ENCODE assay signal across 9 mouse cellular contexts in the genomic region with DNA sequence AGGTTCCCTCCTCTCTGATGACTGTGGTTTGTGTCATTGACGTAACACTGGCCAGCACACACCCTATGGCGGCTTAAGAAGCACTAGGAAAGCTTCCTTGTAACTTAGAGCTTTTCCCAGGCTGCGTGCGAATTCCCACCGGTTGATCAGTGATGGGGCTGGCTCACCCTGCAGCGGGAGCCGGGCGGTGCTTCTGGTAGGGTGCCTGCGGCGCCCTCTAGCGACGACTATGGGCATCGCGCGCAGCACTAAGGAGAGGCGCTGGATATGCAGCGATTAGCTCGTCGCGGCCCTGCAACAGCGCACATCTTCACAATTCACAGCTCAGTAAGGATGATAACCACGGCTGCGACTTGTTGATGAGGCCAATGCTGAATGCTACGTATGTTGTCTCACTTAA. TPM values are rescaled to one million over a fixed set of nuclear protein-coding genes. Genes with fewer than 3 reads are reported as not detected.
DNase-seq lines count a peak whose midpoint lies in the region; ATAC-seq and TF ChIP-seq lines count a peak whose summit lies in the region.
"Had no signal": no experiment of that assay in that cellular context is flagged by ENCODE, and none has a peak within 500 bp of the region (broad histone marks: within the 10 kb centered on the region; RNA-seq: fewer than 3 reads in every experiment).

No protein-coding gene starts in this region.

- H3K4me2 ChIP-seq in forebrain, embryonic 15.5 days (replicated peaks), result peak overlapping the region; percentile 28
- H3K4me2 ChIP-seq in lung, embryonic 15.5 days, result peak overlapping the region; percentile 24; the same call in 1 of the 2 replicates

- peak; percentile 97 for TF ChIP-seq CTCF in layer of hippocampus, adult 2 months (conservative IDR thresholded peaks at IDR 0.05)

- H3K4me1 ChIP-seq in forebrain, embryonic 15.5 days, result peaks cover 22% of the 10 kb centered on the region
- H3K4me1 ChIP-seq in hindbrain, embryonic 10.5 days (replicated peaks), result peaks cover 26% of the 10 kb centered on the region
- peaks cover 8% of the 10 kb centered on the region; the same call in 1 of the 2 replicates for H3K4me1 ChIP-seq in lung, embryonic 15.5 days

- peak; percentile 49 for ATAC-seq in forebrain, embryonic 15.5 days (replicated peaks)
- ATAC-seq in lung, embryonic 15.5 days (ENCODE audit: borderline replicate concordance, extremely low read depth, low FRiP score, low TSS enrichment), result no peak
- ATAC-seq in erythroblast, adult 5-6 weeks (replicated peaks; ENCODE audit: low FRiP score, poor library complexity, severe bottlenecking), result no peak

- WGBS in forebrain, embryonic 15.5 days, result 2% methylated on average over 24 of the region's 24 CpGs
- 2% methylated on average over 24 of the region's 24 CpGs for WGBS in hindbrain, embryonic 10.5 days
- WGBS in lung, embryonic 15.5 days, result under 1% methylated on average over 24 of the region's 24 CpGs

- peak overlapping the region; percentile 7; the same call in 1 of the 2 replicates for H3K4me3 ChIP-seq in forebrain, embryonic 15.5 days
- peak overlapping the region; percentile 32 for H3K4me3 ChIP-seq in hindbrain, embryonic 10.5 days
- no peak overlapping the region for H3K4me3 ChIP-seq in layer of hippocampus, adult 2 months
- H3K4me3 ChIP-seq in lung, embryonic 15.5 days, result no peak overlapping the region
- H3K4me3 ChIP-seq: myocyte had no signal

- no peaks in the 10 kb centered on the region for H3K36me3 ChIP-seq in forebrain, embryonic 15.5 days
- no peaks in the 10 kb centered on the region for H3K36me3 ChIP-seq in hindbrain, embryonic 10.5 days
- H3K36me3 ChIP-seq in lung, embryonic 15.5 days, result no peaks in the 10 kb centered on the region

- no peaks in the 10 kb centered on the region for H3K27me3 ChIP-seq in forebrain, embryonic 15.5 days
- H3K27me3 ChIP-seq in hindbrain, embryonic 10.5 days (ENCODE audit: insufficient read depth, poor library complexity, severe bottlenecking), result peaks cover 58% of the 10 kb centered on the region
- H3K27me3 ChIP-seq in lung, embryonic 15.5 days, result peaks cover 28% of the 10 kb centered on the region; the same call in 1 of the 2 replicates

- DNase-seq in WW6 (ENCODE audit: low read depth, low spot score), result peak; percentile 68
- peak; percentile 91 to 95 for DNase-seq in cerebellum, adult 18-20 months
- peak; percentile 86 for DNase-seq in hindbrain, embryonic 10.5 days (ENCODE audit: low spot score)
- DNase-seq in layer of hippocampus, adult 2 months (ENCODE audit: low spot score in 2 of 2), result peak; percentile 86 to 90
- DNase-seq in retina, postnatal 1 day, result peak; percentile 89

- H3K9ac ChIP-seq in forebrain, embryonic 15.5 days (replicated peaks), result peak overlapping the region; percentile 23
- H3K9ac ChIP-seq in lung, embryonic 15.5 days, result no peak overlapping the region

- no peaks in the 10 kb centered on the region for H3K9me3 ChIP-seq in forebrain, embryonic 15.5 days
- peaks cover 4% of the 10 kb centered on the region; the same call in 1 of the 2 replicates for H3K9me3 ChIP-seq in hindbrain, embryonic 10.5 days
- no peaks in the 10 kb centered on the region for H3K9me3 ChIP-seq in lung, embryonic 15.5 days

- H3K27ac ChIP-seq in forebrain, embryonic 15.5 days (replicated peaks), result no peak overlapping the region
- peak overlapping the region; percentile 69 for H3K27ac ChIP-seq in hindbrain, embryonic 10.5 days
- no peak overlapping the region for H3K27ac ChIP-seq in layer of hippocampus, adult 2 months
- H3K27ac ChIP-seq in lung, embryonic 15.5 days, result no peak overlapping the region

RNA-seq across cellular contexts. Expression of a gene that starts 3.4 kb away (rescaled TPM):
- 14.7 and 15.7 TPM in 2 replicates for polyA plus RNA-seq in forebrain, embryonic 15.5 days (2015; fragmentation: Nextera tagmentation; extraction: Ambion mirVana)
- polyA plus RNA-seq in hindbrain, embryonic 10.5 days (2016; fragmentation: Nextera tagmentation; extraction: Ambion mirVana), result 16.6 and 17.5 TPM in 2 replicates
- total RNA-seq in layer of hippocampus, adult 2 months (2021), result 10 to 100 TPM; 80.3 to 85.4 TPM
- 4.8 and 5.4 TPM in 2 replicates for polyA plus RNA-seq in lung, embryonic 15.5 days (2015; fragmentation: Nextera tagmentation; extraction: Ambion mirVana)
- total RNA-seq in erythroblast, adult 5-6 weeks (2015; ENCODE audit: low replicate concordance), result not detected in 2 replicates
- not detected in 2 replicates for total RNA-seq in erythroblast, adult 5-6 weeks (2017; ENCODE audit: low replicate concordance)

RNA-seq across cellular contexts. Expression of a gene that starts 43.1 kb away (rescaled TPM):
- not detected in 2 replicates for polyA plus RNA-seq in forebrain, embryonic 15.5 days (2015; fragmentation: Nextera tagmentation; extraction: Ambion mirVana)
- polyA plus RNA-seq in hindbrain, embryonic 10.5 days (2016; fragmentation: Nextera tagmentation; extraction: Ambion mirVana), result not detected in 2 replicates
- total RNA-seq in layer of hippocampus, adult 2 months (2021), result not detected
- polyA plus RNA-seq in lung, embryonic 15.5 days (2015; fragmentation: Nextera tagmentation; extraction: Ambion mirVana), result not detected in 2 replicates
- not detected in 2 replicates for total RNA-seq in erythroblast, adult 5-6 weeks (2015; ENCODE audit: low replicate concordance)
- total RNA-seq in erythroblast, adult 5-6 weeks (2017; ENCODE audit: low replicate concordance), result not detected in 2 replicates
- polyA plus RNA-seq: myocyte had no signal

Comparison
In these comparisons a context has a peak if more than half of its experiments do, and no peak if none do; other contexts are left out.
1. H3K4me3 ChIP-seq: peak in forebrain, embryonic 15.5 days (single experiment) and hindbrain, embryonic 10.5 days (single experiment); none in layer of hippocampus, adult 2 months (single experiment) and lung, embryonic 15.5 days (single experiment).
2. Peak in every context shown above with its lines, with median percentiles within 50 percentile points of each other: DNase-seq.